Mouse (Mus musculus) MEL (cell line): ENCODE measurements around the gene Ywhag. TPM values are rescaled to one million over a fixed set of nuclear protein-coding genes. Genes with fewer than 3 reads are reported as not detected.

ENCODE experiments used
- DNase-seq: peaks from one replicate; pipeline ENCODE4 v3.0.0; 2011; ENCODE audit warnings: low read depth, low spot score
- H3K27ac ChIP-seq: 2 replicates; pipeline ENCODE4 v1.5.1; 2012; ENCODE audit warnings: low read depth, mild to moderate bottlenecking, control low read depth, low read length, moderate library complexity; ENCODE audit not compliant: control insufficient read depth
- H3K27me3 ChIP-seq, 2 experiments: fragments of 150-350 bp in 1 of 2; sonication (generic) in 1 of 2; 2 replicates each; pipeline ENCODE4 v1.6.1; 2012; ENCODE audit warnings: low read length in 2 of 2, mild to moderate bottlenecking in 2 of 2, improper control_type of control experiment in 1 of 2, moderate library complexity in 1 of 2; ENCODE audit not compliant: insufficient read depth in 2 of 2, control insufficient read depth in 1 of 2
- H3K36me3 ChIP-seq, 2 experiments: 2 replicates each; pipeline ENCODE4 v1.6.1; 2012 to 2014; ENCODE audit warnings: low read length in 2 of 2, improper control_type of control experiment in 1 of 2, inconsistent platforms in 1 of 2, mild to moderate bottlenecking in 1 of 2; ENCODE audit not compliant: insufficient read depth in 2 of 2, control insufficient read depth in 1 of 2
- H3K4me1 ChIP-seq, 2 experiments: fragments of 150-350 bp in 1 of 2; sonication (generic) in 1 of 2; 2 replicates each; pipeline ENCODE4 v1.6.1; 2012; ENCODE audit warnings: low read length in 2 of 2, improper control_type of control experiment in 1 of 2, mild to moderate bottlenecking in 1 of 2; ENCODE audit not compliant: insufficient read depth in 2 of 2, control insufficient read depth in 1 of 2
- H3K4me3 ChIP-seq, 2 experiments: fragments of 150-350 bp in 1 of 2; sonication (generic) in 1 of 2; 2 replicates each; pipeline ENCODE4 v1.5.1; 2012; ENCODE audit warnings: low read depth in 2 of 2, low read length in 2 of 2, mild to moderate bottlenecking in 2 of 2, moderate library complexity in 2 of 2, control low read depth in 1 of 2, improper control_type of control experiment in 1 of 2; ENCODE audit not compliant: control insufficient read depth in 1 of 2, insufficient read depth in 1 of 2
- H3K79me2 ChIP-seq: 2 replicates; pipeline ENCODE4 v1.6.1; 2012; ENCODE audit warnings: mild to moderate bottlenecking, low read length, moderate library complexity; ENCODE audit not compliant: control insufficient read depth, poor library complexity, insufficient read depth
- H3K9ac ChIP-seq: 2 replicates; pipeline ENCODE4 v1.6.1; 2012; ENCODE audit warnings: low read depth, mild to moderate bottlenecking, control low read depth, low read length, moderate library complexity; ENCODE audit not compliant: control insufficient read depth, poor library complexity, severe bottlenecking
- H3K9me3 ChIP-seq: fragments of 150-350 bp; sonication (generic); replicated peaks from 2 replicates; pipeline ENCODE4 v1.6.1; 2012; ENCODE audit warnings: mild to moderate bottlenecking, low read length, improper control_type of control experiment, moderate library complexity; ENCODE audit not compliant: insufficient read depth
- CHD2 ChIP-seq: IDR thresholded peaks from 2 replicates; pipeline ENCODE4 v1.6.1; 2011; ENCODE audit warnings: low read length, improper control_type of control experiment
- CTCF ChIP-seq, 3 experiments: IDR thresholded peaks in 2 of 3; conservative IDR thresholded peaks in 1 of 3; 2 replicates each; pipeline ENCODE4 v1.5.1; 2011 to 2012; ENCODE audit warnings: low read length in 3 of 3, low read depth in 2 of 3, mild to moderate bottlenecking in 2 of 3, improper control_type of control experiment in 1 of 3, inconsistent platforms in 1 of 3, mixed read lengths in 1 of 3, moderate library complexity in 1 of 3; ENCODE audit not compliant: control insufficient read depth in 1 of 3, insufficient read depth in 1 of 3, poor library complexity in 1 of 3, severe bottlenecking in 1 of 3
- E2F4 ChIP-seq: IDR thresholded peaks from 2 replicates; pipeline ENCODE4 v1.6.1; 2011; ENCODE audit warnings: low read depth, low read length, improper control_type of control experiment, borderline replicate concordance
- ELF1 ChIP-seq: IDR thresholded peaks from 2 replicates; pipeline ENCODE4 v1.6.1; 2014; ENCODE audit warnings: low read depth, mild to moderate bottlenecking, inconsistent platforms, low read length, improper control_type of control experiment, moderate library complexity
- EP300 ChIP-seq, 2 experiments: IDR thresholded peaks; 2 replicates each; pipeline ENCODE4 v1.6.1; 2011; ENCODE audit warnings: improper control_type of control experiment in 2 of 2, low read length in 2 of 2, low read depth in 1 of 2, mild to moderate bottlenecking in 1 of 2
- GATA1 ChIP-seq: IDR thresholded peaks from 2 replicates; pipeline ENCODE4 v1.6.1; 2011; ENCODE audit warnings: low read depth, low read length, improper control_type of control experiment
- KAT2A ChIP-seq: conservative IDR thresholded peaks from 2 replicates; pipeline ENCODE4 v1.6.1; 2012; ENCODE audit warnings: low read depth, low read length, improper control_type of control experiment, inconsistent platforms
- MAX ChIP-seq: IDR thresholded peaks from 2 replicates; pipeline ENCODE4 v1.6.1; 2011; ENCODE audit warnings: low read length, improper control_type of control experiment
- MYC ChIP-seq: IDR thresholded peaks from 2 replicates; pipeline ENCODE4 v1.6.1; 2011; ENCODE audit warnings: low read depth, mild to moderate bottlenecking, low read length, improper control_type of control experiment, moderate library complexity
- SMC3 ChIP-seq: IDR thresholded peaks from 2 replicates; pipeline ENCODE4 v1.6.1; 2011; ENCODE audit warnings: low read depth, low read length, improper control_type of control experiment
- TCF12 ChIP-seq: IDR thresholded peaks from 2 replicates; pipeline ENCODE4 v1.6.1; 2014; ENCODE audit warnings: low read depth, mild to moderate bottlenecking, inconsistent platforms, low read length, improper control_type of control experiment, moderate library complexity
- USF1 ChIP-seq: IDR thresholded peaks from 2 replicates; pipeline ENCODE4 v1.6.1; 2014; ENCODE audit warnings: low read depth, mild to moderate bottlenecking, inconsistent platforms, low read length, improper control_type of control experiment, moderate library complexity
- ZKSCAN1 ChIP-seq: IDR thresholded peaks from 2 replicates; pipeline ENCODE4 v1.6.1; 2012; ENCODE audit warnings: low read depth, mild to moderate bottlenecking, inconsistent platforms, low read length, improper control_type of control experiment, moderate library complexity
- polyA plus RNA-seq, 2 experiments: library from polyadenylated mRNA; stranded (reverse) in 1 of 2; unstranded in 1 of 2; fragments of >175 nt in 1 of 2; fragments of >200 nt in 1 of 2; gene quantifications; 2 replicates each; pipeline versions ENCODE4 v1.2.1 to v1.2.4; 2012; ENCODE audit warnings: low replicate concordance in 2 of 2, low read depth in 1 of 2; ENCODE audit not compliant: insufficient read length in 2 of 2, insufficient read depth in 1 of 2, missing spikeins in 1 of 2
- total RNA-seq: library from RNA; depleted of rRNA; stranded (reverse); fragments of 300-350 nt; gene quantifications from 2 replicates; pipeline ENCODE4 v1.2.3, GENCODE M21; 2012

The Ywhag gene
- total and polyA plus RNA-seq, 3 experiments: 109 to 295 (median 268) TPM

GRCm38 (mm10) chr5:135877180-135877579 lies 57.2 kb downstream of the Ywhag start:
- Histone ChIP-seq H3K9ac (peak overlapping the region; percentile 28), H3K9me3 (no peaks in the 10 kb centered on the region), H3K27me3 (no peaks in the 10 kb centered on the region), H3K4me3 (peak overlapping the region; percentile 60 to 71), H3K27ac (no peak overlapping the region), H3K36me3 (peaks cover 0 to 6% of the 10 kb centered on the region in 2 experiments; a peak in 2 of 4 replicates), H3K4me1 (peaks cover 0 to 34% of the 10 kb centered on the region in 2 experiments; a peak in 3 of 4 replicates), H3K79me2 (no peaks in the 10 kb centered on the region)
- TF ChIP-seq ZKSCAN1 (no peak), SMC3 (peak; percentile 63), MYC (0 out of 2 replicates have a peak, but pooled peaks have one; percentile 27), CTCF (IDR thresholded peaks at IDR 0.05 in 2 of 3, conservative IDR thresholded peaks at IDR 0.05 in 1 of 3; ENCODE audit: control insufficient read depth in 1 of 3, insufficient read depth in 1 of 3, low read depth in 2 of 3, low read length in 3 of 3, poor library complexity in 1 of 3, severe bottlenecking in 1 of 3) (peak; percentile 75 to 82 (median 79)), TCF12 (0 out of 2 replicates have a peak, but pooled peaks have one; percentile 12), MAX (peak; percentile 56), CHD2 (no peak), KAT2A (no peak)
- DNase-seq: peak; percentile 88

- H3K4me3 ChIP-seq: no peak overlapping the region
- H3K79me2 ChIP-seq: no peaks in the 10 kb centered on the region
- peaks cover 0 to 6% of the 10 kb centered on the region in 2 experiments; a peak in 2 of 4 replicates for H3K36me3 ChIP-seq
- TF ChIP-seq EP300 (IDR thresholded peaks at IDR 0.05; ENCODE audit: low read depth in 1 of 2, low read length in 2 of 2) (no peak), GATA1 (0 out of 2 replicates have a peak, but pooled peaks have one; percentile 5), ELF1 (peak; percentile 27; the same call in 1 of the 2 replicates)
- peak; percentile 66 for DNase-seq
- peaks cover 0 to 24% of the 10 kb centered on the region in 2 experiments; a peak in 3 of 4 replicates for H3K4me1 ChIP-seq
- H3K27ac ChIP-seq: no peak overlapping the region
- no peak overlapping the region for H3K9ac ChIP-seq
- H3K9me3 ChIP-seq: no peaks in the 10 kb centered on the region
- no peaks in the 10 kb centered on the region for H3K27me3 ChIP-seq
Measured at GRCm38 (mm10) chr5:135873753-135874152, 60.7 kb downstream of the Ywhag start.

- no peak overlapping the region for H3K27ac ChIP-seq
- H3K27me3 ChIP-seq: no peaks in the 10 kb centered on the region
- peaks cover 0 to 6% of the 10 kb centered on the region in 2 experiments; a peak in 2 of 4 replicates for H3K36me3 ChIP-seq
- H3K79me2 ChIP-seq: no peaks in the 10 kb centered on the region
- peaks cover 0 to 18% of the 10 kb centered on the region in 2 experiments; a peak in 3 of 4 replicates for H3K4me1 ChIP-seq
- no peak overlapping the region for H3K9ac ChIP-seq
- DNase-seq: no peak
- H3K9me3 ChIP-seq: no peaks in the 10 kb centered on the region
- no peak for TF ChIP-seq E2F4
- TF ChIP-seq USF1: no peak
- TF ChIP-seq ZKSCAN1: no peak
- no peak for TF ChIP-seq TCF12
- H3K4me3 ChIP-seq: no peak overlapping the region
Measured at GRCm38 (mm10) chr5:135872996-135873395, 61.4 kb downstream of the Ywhag start.
